Mouse (Mus musculus) monocyte, adult 2 months (primary cell): Measurements from ENCODE around the gene Nucks1.
A peak's percentile ranks its signal among the peaks of the same experiment; 100 is the strongest.

Source experiments
- DNase-seq, 2 experiments: peaks; one replicate each; pipeline ENCODE4 v3.0.0; 2022; ENCODE audit warnings: low spot score in 2 of 2, low read depth in 1 of 2

Gene Nucks1

DNA sequence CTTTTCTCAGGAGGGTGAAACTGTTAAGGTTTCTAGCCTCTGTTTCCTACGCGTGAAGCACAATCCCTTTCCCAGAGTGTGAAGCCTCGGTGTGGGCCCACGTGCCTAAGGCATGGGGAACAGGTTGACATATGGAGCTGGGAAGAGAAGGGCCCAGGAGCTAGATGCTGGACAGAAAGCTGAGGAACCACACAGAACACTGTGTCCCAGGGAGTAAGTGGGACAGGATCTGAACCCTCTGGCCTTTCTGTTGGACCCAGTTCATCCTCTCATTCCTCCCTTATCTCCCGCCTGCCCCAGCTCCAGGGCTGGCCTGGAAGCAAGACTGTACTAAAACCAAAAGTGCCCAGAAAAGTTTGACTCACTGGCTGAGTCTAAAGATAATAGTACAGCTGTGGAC lies 53.8 kb downstream of the Nucks1 start:
- no peak for DNase-seq

DNA sequence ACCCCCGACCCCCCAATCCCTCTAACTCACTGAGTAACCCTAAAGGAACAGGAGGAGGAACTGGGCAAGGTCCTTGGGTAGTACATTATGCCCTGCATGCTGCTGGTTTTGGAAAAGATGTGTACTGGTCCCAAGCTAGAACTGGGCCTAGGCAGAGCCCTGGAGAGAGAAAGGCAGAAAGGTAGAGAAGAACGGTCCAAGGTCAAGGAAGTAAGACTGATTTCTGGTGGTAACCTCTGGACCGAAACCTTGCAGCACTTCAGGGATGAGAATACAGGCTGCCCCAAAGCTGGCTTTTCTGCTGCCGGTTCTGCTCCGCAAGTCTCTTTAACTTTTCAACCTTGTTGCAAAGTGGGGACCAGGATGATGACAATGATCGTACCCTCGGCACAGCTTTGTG lies 54.2 kb downstream of the Nucks1 start:
- DNase-seq, result no peak

DNA sequence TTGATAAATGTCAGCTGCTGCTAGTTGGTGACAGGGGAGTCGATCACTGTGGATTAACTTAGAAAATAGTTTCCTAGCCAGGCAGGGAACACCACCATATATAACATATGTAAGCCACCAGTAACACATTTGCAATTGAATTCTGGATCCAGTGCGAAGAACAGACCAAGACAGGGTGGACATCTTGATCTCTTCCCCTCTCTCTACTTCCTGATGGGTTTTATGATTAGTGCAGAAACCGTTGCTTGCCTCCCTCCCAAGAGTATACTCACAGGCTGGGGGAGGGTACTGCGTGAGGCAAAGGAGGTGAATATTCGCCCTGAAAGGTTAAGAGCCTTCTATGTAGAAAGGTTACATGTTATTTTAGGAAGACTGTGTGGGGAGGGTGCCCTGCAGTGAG lies 55.5 kb downstream of the Nucks1 start:
- no peak for DNase-seq

DNA sequence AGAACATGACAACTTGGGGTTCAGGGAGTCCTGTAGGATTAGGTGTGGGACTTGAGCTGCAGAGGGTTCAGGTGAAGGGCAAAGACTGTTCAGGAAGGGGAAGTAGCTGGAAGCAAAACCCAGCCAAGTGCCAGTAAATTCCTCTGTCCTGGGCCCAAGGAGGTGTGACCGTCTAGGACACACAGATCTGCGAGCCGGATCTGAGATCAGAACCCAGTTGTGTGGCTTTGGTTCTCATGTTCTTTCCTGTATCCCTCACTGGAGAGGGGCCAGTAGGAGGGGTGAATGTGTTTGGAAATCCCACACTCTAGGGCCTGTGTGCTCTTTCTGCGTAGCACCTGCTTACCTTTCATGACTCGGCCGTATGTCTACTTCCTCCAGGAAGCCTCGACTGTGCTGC lies 57.0 kb downstream of the Nucks1 start:
- no peak for DNase-seq

DNA sequence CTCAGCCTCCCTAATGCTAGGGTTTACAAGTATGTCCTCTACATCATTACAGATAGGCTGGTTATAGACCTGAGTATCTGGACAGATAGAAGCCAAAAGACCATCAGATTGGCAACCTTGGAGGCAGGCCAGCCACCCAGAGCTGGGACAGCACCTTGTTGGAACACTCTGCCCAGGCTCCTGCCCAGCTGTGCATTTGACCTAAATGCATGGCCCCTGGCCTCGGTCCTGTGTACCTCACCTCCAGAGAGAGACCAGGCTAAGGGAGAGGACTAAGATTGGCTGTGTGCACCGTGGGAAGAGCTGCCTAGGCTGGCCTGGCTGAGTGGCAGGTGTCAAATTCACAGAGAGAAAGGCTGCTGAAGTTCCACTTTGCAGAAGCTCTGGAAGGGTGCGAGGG lies 58.2 kb downstream of the Nucks1 start:
- no peak for DNase-seq

DNA sequence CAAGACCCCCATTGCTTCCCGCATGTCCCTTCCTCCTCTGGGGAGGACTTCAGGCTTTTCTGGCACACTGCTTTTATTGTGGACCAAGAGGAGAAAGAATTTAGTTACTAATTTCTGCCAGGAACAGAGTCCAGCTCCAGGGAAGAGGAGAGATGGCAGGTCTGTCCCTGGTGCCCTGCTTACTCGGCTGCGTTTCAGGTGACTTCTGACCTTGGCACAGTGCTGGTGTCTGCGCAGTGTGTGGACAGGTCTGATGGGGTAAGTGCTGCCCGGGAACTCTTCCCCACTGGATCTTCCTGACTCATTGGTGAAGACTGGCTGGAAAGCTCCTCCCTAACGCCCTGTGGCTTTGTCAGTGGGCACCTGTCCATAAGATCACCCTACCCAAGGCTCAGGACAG lies 58.6 kb downstream of the Nucks1 start:
- DNase-seq, result no peak

DNA sequence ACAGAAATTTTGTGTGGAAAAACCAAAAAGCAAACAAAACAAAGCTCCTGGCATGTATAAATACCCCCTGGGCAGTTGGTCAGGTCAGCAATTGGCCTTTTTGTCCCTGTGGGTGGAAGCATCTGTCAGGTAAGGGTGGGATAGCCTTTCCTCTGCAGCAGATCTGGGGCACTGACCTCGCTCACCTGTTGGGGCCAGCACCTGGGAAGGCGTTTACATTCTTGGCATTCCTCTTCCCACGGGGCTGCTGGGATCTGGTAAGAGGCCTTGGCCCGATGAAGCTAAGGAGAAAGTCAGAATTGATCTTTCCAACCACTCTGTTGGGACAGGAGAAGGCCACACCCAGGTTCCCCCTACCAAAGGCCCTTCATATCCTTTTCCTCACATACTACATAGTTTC lies 59.5 kb downstream of the Nucks1 start:
- no peak for DNase-seq

DNA sequence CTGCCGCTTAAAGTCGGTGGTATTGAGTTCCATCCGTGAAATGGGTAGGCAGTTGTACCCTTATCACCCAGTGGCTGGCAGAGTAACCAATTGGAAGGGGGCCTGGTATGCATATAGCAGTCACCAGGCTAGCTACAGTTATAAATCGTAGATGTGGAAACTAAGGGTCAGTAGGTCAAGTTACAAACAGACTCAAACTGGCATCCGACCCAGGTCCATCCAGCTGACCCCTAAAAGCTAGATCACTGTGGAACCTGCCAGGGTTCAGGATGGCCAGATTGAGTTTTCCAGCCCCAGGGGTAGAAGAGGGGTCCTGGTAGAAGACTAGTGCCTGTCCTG lies 60.0 kb downstream of the Nucks1 start:
- no peak for DNase-seq

DNA sequence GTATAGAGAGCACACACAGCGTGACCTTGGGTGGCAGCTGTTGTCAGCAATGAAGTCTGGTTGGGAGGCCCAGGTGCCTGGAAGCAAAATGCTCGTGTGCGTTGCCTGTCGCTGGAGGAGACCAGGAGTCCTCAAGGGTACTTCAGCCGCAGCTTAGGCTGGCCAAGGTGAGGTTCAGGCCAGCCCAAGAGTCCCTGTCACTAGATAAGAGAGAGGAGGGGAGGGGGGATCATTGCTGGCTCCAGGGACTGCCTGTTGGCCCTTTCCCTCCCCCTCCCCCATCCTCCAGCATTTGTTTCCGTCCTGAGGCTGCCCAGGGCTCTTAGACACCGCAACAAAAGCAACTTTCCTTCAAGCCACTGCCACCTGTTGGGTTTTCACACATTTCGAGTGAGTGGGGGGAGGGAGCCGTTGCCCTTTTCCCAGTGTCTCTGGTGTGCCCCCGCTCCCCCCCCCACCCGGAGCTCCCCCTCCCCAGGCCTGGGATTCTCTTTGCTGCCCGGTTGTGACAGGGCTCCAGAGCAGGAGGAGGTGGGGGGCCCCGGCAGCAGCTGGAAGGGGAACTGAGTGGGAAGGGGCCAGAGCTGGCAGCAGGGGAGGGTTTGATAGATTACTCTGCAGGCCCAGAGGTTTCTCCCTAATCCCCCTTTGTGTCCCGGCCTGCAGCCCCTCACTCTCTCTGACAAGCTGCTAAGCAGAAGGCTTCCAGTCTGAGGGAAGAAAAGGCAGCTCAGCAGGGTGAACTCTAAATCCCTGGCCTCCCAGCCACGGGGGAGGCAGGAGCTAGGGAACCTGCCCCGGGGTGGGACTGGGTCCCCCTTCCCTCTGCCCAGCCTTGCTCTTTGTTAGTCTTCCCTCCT lies 60.6 kb downstream of the Nucks1 start:
- DNase-seq, result no peak

DNA sequence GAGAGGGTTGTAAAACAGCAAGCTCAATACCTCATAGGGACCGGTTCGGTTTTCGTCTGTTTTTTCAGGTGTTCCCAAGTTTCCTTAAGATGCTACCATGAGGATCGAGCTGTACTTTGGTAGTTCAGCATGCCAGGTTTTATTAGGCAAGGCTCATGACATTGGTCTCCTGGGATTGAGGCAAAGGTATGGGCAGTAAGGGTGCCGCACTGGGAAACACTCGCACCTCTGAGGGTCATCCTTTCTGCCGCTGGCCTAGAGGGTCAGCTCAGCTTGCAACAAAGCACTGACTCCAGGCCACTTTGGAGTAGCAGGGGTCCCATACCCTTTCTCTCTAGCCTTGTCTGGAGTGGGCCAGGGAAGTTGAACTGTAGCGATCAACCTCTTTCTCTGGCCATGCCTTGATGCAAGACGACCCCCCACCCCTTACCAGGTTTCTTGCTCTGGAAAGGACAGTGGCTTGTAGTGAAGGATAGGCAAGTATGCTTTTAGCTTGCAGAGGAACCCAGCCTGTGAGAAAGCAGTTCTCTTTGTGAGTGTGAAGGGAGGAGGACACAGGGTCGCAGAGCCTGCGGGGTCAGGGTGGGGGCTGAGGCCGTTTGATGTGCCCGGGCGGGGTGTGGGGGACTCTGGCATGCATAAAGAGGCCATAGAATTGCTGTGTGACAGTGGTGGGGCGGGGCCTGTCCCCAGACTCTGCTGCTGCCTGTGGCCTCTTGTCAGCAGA lies 61.6 kb downstream of the Nucks1 start:
- no peak for DNase-seq

DNA sequence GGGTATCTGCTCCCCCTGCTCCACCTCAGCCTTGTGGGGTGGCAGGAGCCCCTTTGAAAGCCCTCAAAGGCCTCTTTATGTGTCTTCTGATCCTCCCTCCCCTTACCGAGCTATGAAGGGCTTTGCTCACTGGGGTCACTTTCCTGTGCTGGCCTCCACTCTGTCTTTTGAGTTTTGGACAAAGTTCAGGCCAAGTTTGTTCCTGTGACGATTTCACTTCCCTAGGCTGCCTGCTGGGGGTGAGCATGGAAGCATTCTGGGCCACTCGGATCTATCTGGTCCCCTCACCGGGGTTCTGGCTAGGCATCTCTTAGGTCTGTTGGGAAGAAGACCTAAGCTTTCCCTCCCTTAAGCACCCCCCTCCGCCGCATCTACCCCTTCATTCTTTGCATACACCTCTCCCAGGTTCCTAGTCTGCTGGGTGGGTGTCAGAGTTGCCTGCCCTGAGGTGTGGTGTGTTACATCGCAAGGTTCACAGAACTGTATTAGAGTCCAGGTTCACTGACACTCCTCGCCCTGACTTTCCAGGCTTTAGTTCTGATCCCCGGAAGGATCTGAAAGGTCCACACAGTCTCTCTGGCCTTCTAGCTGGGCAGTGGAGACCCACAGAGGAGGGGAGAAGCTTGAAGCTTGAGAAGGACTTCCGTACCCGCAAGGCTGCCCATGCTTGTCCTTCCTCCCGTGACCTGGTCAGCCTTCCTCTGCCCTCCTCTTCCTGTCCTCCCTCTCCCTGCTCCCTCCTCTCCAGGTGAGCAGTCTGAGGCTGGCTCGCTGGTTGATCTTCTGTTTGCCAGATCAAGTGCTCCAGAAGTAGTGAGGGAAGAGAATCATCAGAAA lies 62.4 kb downstream of the Nucks1 start:
- DNase-seq, result no peak

DNA sequence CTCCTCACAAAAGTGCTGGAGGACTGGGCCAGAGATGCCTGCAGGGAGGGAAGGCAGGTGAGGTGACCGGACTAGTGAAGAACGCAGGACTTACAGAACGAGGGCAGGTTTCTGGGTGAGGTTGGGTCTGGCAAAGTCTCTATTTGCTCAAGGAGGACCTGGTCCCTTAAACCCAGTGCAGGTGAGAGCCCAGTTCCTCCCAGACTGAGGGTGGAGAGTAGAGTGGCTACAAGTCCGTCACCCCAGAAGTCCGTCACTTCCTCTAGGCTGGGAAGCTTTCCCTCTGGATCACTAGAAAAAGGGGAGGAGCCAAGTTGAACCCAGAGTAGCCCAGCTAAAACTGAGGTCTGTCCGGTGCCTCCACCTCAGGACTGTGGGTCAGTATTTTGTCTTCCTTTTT lies 63.7 kb downstream of the Nucks1 start:
- DNase-seq, result no peak

DNA sequence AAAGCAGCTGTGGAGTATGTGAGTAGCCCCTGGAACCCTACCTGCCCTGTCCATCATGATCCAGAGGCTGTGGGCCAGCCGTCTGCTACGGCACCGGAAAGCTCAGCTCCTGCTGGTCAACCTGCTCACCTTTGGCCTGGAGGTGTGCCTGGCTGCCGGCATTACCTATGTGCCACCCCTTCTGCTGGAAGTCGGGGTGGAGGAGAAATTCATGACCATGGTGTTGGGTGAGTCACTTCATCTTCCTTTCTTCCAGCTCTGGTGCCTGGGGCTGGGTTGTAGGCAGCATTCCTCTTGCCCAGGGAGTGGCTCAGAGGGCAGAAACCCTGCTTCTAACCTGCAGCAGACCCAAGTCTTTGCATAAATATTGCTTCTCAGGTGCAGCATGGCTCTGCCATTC lies 66.6 kb downstream of the Nucks1 start:
- DNase-seq, result no peak

DNA sequence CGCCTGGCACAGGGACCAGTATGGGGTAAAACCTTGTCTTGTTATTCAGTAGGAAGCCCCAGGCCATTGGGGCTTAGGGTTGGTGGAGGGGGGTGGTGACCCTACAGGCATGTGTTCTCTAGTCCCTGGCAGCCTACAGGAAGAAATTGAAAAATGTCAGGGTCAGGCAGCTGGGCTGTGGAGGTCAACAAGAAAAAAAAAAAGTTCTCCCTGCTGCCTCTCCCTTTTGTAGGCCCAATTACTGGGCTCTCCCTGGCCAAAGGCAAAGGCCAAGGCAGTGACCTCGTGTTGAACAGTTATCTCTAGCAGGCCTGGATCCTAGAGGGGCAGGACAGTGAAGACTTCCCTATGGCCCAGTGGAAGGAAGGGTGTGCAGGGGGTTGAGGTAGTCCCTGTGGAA lies 70.1 kb downstream of the Nucks1 start:
- no peak for DNase-seq

DNA sequence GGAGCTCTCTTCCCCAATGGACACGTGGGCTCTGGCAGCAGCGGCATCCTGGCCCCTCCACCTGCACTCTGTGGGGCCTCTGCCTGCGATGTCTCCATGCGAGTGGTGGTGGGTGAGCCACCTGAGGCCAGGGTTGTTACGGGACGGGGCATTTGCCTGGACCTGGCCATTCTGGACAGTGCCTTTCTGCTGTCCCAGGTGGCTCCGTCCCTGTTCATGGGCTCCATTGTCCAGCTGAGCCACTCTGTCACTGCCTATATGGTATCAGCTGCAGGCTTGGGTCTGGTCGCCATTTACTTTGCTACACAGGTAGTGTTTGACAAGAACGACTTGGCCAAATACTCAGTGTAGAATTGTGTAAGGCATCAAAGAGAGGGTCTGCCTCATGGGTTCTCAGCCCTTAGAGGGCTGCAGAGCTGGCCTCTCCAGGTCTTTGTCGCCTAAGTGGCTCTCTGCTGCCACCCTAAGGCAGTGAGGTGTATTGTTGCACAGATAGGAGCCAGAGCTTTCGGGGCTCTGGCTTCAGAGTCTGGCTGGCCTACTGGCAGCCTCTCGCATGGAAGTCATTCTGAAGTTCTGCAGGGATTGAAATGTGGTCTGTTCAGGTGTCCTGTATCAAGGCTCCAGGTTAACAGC lies 71.2 kb downstream of the Nucks1 start:
- DNase-seq, result peak in 1 of 2 experiments; percentile 43

DNA sequence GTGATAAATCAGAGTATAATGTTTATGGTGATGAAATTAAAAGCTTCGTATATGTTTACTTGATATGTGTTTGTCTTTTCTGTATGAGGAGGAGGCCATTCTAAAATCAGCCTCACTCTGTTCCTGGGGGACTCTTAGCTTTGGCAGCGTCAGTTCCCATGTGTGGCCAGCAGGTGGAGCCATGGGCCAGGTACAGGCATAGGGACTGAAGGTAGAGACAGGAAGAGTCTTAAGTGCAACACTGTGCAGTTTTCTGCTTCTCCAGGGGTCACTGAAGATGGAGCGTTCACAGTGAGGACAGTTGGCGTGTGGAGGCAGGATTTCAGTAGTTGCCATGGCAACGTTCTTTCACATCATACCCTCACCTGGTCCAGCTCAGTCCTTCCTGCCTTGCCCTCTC lies 72.6 kb downstream of the Nucks1 start:
- DNase-seq, result peak; percentile 28 to 51

DNA sequence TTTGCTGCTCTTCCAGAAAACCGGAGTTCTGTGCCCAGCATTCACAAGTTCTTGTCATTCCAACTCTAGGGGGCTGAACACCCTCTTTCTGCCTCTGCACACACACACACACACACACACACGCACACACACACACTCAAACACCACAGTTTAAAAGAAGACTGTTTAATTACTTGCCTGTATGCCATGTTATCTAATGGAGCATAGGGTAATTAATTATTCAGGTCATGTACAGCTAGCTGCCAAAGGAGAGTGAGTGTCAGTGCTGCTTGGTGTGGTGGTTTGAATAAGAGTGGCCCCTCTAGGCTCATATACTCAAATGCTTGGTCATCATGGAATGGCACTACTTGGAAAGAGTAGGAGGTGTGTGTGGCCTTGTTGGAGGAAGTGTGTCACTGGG lies 73.5 kb downstream of the Nucks1 start:
- DNase-seq, result no peak
